Mouse (Mus musculus) stomach, postnatal 0 days (tissue): ENCODE results near the gene Ctsd.

Experiments used
- CTCF ChIP-seq: IDR thresholded peaks from 2 replicates; pipeline ENCODE4 v1.5.1; 2016; ENCODE audit warnings: antibody characterized with exemption, low read depth, mild to moderate bottlenecking, moderate library complexity
- EP300 ChIP-seq: optimal IDR thresholded peaks from 2 replicates; pipeline ENCODE3; 2016; ENCODE audit warnings: antibody characterized with exemption

GRCm38 (mm10) chr7:142409603-142410002 is 21.8 kb upstream of the Ctsd start:
- TF ChIP-seq EP300 (no peak), CTCF (no peak)
